Mouse (Mus musculus) C2C12 (cell line): ENCODE measurements around the gene Agtrap. TPM values are rescaled to one million over a fixed set of nuclear protein-coding genes. Genes with fewer than 3 reads are reported as not detected.

Source experiments
- H3K27me3 ChIP-seq: one replicate; pipeline ENCODE4 v1.6.1; 2011; ENCODE audit not compliant: control insufficient read depth, insufficient read depth, insufficient read length
- H3K36me3 ChIP-seq: one replicate; pipeline ENCODE4 v1.6.1; 2011; ENCODE audit not compliant: control insufficient read depth, insufficient read depth
- H3K4me3 ChIP-seq: one replicate; pipeline ENCODE4 v1.5.1; 2011; ENCODE audit warnings: mild to moderate bottlenecking, control low read depth; ENCODE audit not compliant: poor library complexity, insufficient read depth, severe bottlenecking
- H3K79me2 ChIP-seq: one replicate; pipeline ENCODE4 v1.6.1; 2011; ENCODE audit not compliant: control insufficient read depth, insufficient read depth
- H3K79me3 ChIP-seq: one replicate; pipeline ENCODE4 v1.6.1; 2011; ENCODE audit warnings: low read depth, control low read depth
- H3ac ChIP-seq: one replicate; pipeline ENCODE3; 2011; ENCODE audit warnings: low read depth; ENCODE audit not compliant: control insufficient read depth, insufficient read length
- CEBPB ChIP-seq: IDR thresholded peaks from one replicate; pipeline ENCODE4 v1.6.1; 2011; ENCODE audit warnings: low read depth, mild to moderate bottlenecking, control low read depth, moderate library complexity
- CTCF ChIP-seq: IDR thresholded peaks from one replicate; pipeline ENCODE4 v1.5.1; 2011; ENCODE audit not compliant: control insufficient read depth, insufficient read depth, insufficient read length
- FOSL1 ChIP-seq: IDR thresholded peaks from one replicate; pipeline ENCODE4 v1.8.0; 2011; ENCODE audit warnings: mild to moderate bottlenecking, low read length; ENCODE audit not compliant: poor library complexity, insufficient read depth, severe bottlenecking
- MAX ChIP-seq: IDR thresholded peaks from one replicate; pipeline ENCODE4 v1.6.1; 2011; ENCODE audit warnings: mild to moderate bottlenecking, control low read depth
- MYOD1 ChIP-seq: IDR thresholded peaks from one replicate; pipeline ENCODE4 v1.6.1; 2011; ENCODE audit warnings: low read depth; ENCODE audit not compliant: control insufficient read depth, insufficient read length
- MYOG ChIP-seq: IDR thresholded peaks from one replicate; pipeline ENCODE4 v1.6.1; 2011; ENCODE audit not compliant: control insufficient read depth, insufficient read length; ENCODE audit errors: extremely low read depth
- USF1 ChIP-seq: IDR thresholded peaks from one replicate; pipeline ENCODE4 v1.6.1; 2011; ENCODE audit warnings: low read depth, mild to moderate bottlenecking, control low read depth, moderate library complexity
- polyA plus RNA-seq: library from polyadenylated mRNA; unstranded; fragments of >200 nt; fragmentation: generic; extraction: Trizol; gene quantifications from one replicate; pipeline ENCODE4 v1.2.1, GENCODE M21; 2012; ENCODE audit warnings: missing spikeins

The Agtrap gene
- polyA plus RNA-seq, 1 experiment: 8.2 TPM

DNA sequence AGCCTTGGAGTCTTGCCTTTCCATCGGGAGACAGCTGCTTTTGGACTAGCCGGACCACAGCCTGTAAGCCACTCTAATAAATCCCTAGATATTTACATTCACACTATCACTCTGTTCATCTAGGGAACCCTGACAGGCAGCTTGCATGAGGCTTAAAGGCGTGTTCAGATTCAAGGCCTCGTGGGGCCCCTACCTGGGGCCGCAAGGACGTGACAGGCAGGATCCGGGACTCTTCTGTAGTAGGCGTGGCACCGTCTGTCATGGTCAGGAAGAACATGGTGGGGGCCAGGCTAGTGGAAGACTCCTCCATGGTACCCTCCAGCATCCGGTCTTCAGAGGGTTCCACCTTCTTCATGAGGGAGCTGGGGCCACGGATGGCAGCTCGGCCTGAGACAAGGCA, 24.7 kb upstream of the Agtrap start:
- no peaks in the 10 kb centered on the region for H3K36me3 ChIP-seq
- no peaks in the 10 kb centered on the region for H3K79me3 ChIP-seq
- H3ac ChIP-seq: no peak overlapping the region
- no peaks in the 10 kb centered on the region for H3K79me2 ChIP-seq
- no peak for TF ChIP-seq FOSL1
- TF ChIP-seq CEBPB: no peak
- no peak for TF ChIP-seq CTCF
- no peak for TF ChIP-seq MAX
- TF ChIP-seq MYOG: no peak
- TF ChIP-seq USF1: no peak
- TF ChIP-seq MYOD1: no peak
- no peak overlapping the region for H3K4me3 ChIP-seq
- H3K27me3 ChIP-seq: no peaks in the 10 kb centered on the region

DNA sequence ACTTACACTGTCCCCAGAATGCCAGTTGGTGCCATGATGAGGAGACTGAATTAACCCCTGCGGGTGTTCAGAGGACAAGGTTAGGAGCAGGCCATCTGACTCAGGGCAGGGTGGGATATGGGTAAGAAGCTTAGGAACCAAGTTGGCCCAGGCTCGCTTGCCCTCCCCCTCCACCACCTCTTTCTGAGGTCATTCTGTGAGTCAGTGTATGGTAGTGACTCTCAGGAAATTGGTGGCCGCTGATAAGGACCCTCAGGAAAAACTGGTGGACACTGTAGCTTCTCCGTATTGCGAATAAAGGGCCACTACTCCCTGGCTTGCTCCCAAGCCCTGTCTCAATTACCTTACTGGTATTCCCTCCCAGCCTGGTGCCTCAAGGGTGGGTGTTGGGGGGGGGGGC, 21.4 kb upstream of the Agtrap start:
- TF ChIP-seq CTCF: no peak
- TF ChIP-seq MYOD1: no peak
- no peak for TF ChIP-seq FOSL1
- TF ChIP-seq MAX: no peak
- TF ChIP-seq MYOG: no peak
- no peak for TF ChIP-seq CEBPB
- Histone ChIP-seq H3K4me3 (no peak overlapping the region), H3K27me3 (no peaks in the 10 kb centered on the region), H3K36me3 (no peaks in the 10 kb centered on the region), H3ac (no peak overlapping the region), H3K79me2 (no peaks in the 10 kb centered on the region), H3K79me3 (no peaks in the 10 kb centered on the region)

DNA sequence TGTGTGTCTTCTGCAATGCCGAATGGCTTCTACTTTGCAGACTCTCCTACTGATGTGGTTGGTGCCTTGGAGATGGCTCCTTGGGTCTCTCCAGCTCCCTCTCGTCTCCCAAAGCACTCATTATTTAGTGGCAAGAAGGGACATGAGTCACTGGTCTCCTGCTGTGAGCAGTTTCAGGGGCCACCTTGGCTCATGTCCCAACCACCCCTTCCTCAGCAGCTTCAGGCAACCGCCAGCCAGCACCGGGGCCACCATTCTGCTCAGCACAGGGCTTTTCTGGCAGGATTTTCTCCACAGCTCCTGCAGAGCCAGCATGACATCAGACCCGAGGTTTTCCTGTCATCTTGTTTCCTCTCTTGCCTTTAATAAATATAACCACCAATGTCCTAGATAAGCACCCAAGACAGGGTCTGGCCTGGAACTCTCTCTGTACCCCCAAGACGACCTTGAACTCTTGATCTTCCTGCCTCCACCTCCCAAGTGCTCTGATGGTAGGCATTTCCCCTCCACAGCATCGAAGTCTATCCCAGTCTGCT, 20.8 kb upstream of the Agtrap start:
- H3ac ChIP-seq: no peak overlapping the region
- no peak for TF ChIP-seq MAX
- no peak for TF ChIP-seq FOSL1
- no peak for TF ChIP-seq CEBPB
- no peak for TF ChIP-seq MYOD1
- no peak for TF ChIP-seq USF1
- no peak for TF ChIP-seq CTCF
- no peak for TF ChIP-seq MYOG
- no peaks in the 10 kb centered on the region for H3K36me3 ChIP-seq
- H3K79me3 ChIP-seq: no peaks in the 10 kb centered on the region
- no peaks in the 10 kb centered on the region for H3K79me2 ChIP-seq
- H3K27me3 ChIP-seq: no peaks in the 10 kb centered on the region
- H3K4me3 ChIP-seq: no peak overlapping the region

DNA sequence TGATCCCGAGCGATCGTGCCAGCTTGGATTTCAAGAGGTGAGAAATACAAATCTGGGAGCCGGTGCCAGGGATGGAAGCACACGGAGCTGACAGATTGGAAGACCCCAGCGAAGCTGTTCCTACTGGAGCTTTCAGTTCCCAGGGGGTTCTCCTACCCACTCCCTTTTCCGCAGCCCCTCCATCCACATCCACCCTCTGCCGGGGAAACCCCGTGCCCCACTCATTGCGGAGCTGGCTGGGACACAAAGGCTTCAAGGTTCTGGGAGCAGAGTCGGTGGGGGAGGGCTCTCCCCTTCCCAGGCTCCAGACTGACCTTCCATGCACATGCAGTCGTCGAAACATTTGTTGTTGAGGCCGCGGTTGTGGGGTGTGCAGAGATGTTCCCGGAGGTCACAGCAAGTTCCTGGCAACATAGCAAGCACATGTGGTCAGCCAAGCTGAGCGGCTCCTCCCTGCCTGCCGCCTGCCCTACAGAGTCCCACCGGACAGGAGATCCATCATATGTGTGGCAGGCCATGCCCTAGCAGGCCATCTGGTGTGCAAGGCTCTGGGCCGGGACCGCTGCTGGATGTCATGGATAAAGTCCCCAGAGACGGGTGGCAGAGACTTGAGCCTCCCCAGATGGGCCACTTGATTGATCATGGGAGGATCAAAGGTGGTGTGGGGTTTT, 19.9 kb upstream of the Agtrap start:
- no peak overlapping the region for H3K4me3 ChIP-seq
- H3K79me3 ChIP-seq: no peaks in the 10 kb centered on the region
- H3K27me3 ChIP-seq: no peaks in the 10 kb centered on the region
- H3ac ChIP-seq: no peak overlapping the region
- no peaks in the 10 kb centered on the region for H3K79me2 ChIP-seq
- H3K36me3 ChIP-seq: no peaks in the 10 kb centered on the region
- TF ChIP-seq MYOG: no peak
- TF ChIP-seq CTCF: no peak
- TF ChIP-seq MYOD1: no peak
- no peak for TF ChIP-seq FOSL1
- TF ChIP-seq USF1: no peak
- no peak for TF ChIP-seq CEBPB
- no peak for TF ChIP-seq MAX

DNA sequence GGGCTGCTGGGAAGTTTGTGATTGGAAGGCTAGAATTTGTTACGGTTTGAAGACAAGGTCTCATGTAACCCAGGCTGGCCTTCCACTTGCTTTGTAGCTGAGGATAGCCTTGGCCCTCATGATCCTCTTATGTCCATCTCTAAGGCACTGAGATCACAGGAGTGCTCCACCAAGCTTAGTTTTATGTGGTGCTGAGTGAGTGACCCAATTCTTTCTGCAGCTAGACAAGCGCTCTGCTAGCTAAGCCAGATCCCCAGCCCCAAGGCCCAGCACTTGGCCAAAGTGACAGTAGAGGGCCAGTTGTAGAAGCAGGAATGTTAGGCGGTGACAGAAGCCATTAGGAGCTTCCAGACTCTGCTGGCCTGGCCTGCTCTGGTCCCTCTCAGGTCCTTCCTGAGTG, 16.3 kb upstream of the Agtrap start:
- Histone ChIP-seq H3ac (no peak overlapping the region), H3K79me3 (no peaks in the 10 kb centered on the region), H3K79me2 (no peaks in the 10 kb centered on the region), H3K36me3 (no peaks in the 10 kb centered on the region), H3K27me3 (peaks cover 25% of the 10 kb centered on the region), H3K4me3 (no peak overlapping the region)
- no peak for TF ChIP-seq FOSL1
- no peak for TF ChIP-seq MYOG
- TF ChIP-seq CEBPB: no peak
- TF ChIP-seq USF1: no peak
- TF ChIP-seq MAX: no peak
- no peak for TF ChIP-seq CTCF
- TF ChIP-seq MYOD1: no peak
